22 mouse cellular contexts compared by ENCODE assay signal in genomic region chr1:51445161-51445853, GRCm38 (mm10). TPM values are rescaled to one million over a fixed set of nuclear protein-coding genes. Genes with fewer than 3 reads are reported as not detected.
DNase-seq lines count a peak whose midpoint lies in the region; ATAC-seq and TF ChIP-seq lines count a peak whose summit lies in the region.
"Had no signal": no experiment of that assay in that cellular context is flagged by ENCODE, and none has a peak within 500 bp of the region (broad histone marks: within the 10 kb centered on the region; RNA-seq: fewer than 3 reads in every experiment).

No protein-coding gene starts in this region.

- no peak overlapping the region for H3K4me2 ChIP-seq in midbrain, embryonic 15.5 days
- H3K4me2 ChIP-seq: embryonic facial prominence, embryonic 12.5 days; limb, embryonic 12.5 days; liver, embryonic 15.5 days; midbrain, embryonic 12.5 days had no signal

- no peaks in the 10 kb centered on the region for H3K27me3 ChIP-seq in kidney, adult 2 months (replicated peaks; ENCODE audit: control insufficient read depth, insufficient read depth, low read length)
- no peaks in the 10 kb centered on the region for H3K27me3 ChIP-seq in midbrain, embryonic 15.5 days (replicated peaks)
- H3K27me3 ChIP-seq in midbrain, embryonic 10.5 days (ENCODE audit: low read depth, poor library complexity, severe bottlenecking), result no peaks in the 10 kb centered on the region
- H3K27me3 ChIP-seq: embryonic facial prominence, embryonic 12.5 days; hindbrain, embryonic 15.5 days; limb, embryonic 12.5 days; liver, embryonic 15.5 days; midbrain, embryonic 12.5 days had no signal

- WGBS in kidney, adult 2 months, result 41% methylated on average over 5 of the region's 5 CpGs
- WGBS in midbrain, embryonic 15.5 days, result 45% methylated on average over 5 of the region's 5 CpGs
- 48% methylated on average over 5 of the region's 5 CpGs for WGBS in midbrain, embryonic 10.5 days

- H3K4me1 ChIP-seq in kidney, adult 2 months (ENCODE audit: control insufficient read depth, insufficient read depth, low read length), result peaks cover 4% of the 10 kb centered on the region; the same call in 1 of the 2 replicates
- H3K4me1 ChIP-seq in midbrain, embryonic 15.5 days, result peaks cover 7% of the 10 kb centered on the region; the same call in 1 of the 2 replicates
- H3K4me1 ChIP-seq in midbrain, embryonic 10.5 days, result peaks cover 12% of the 10 kb centered on the region
- H3K4me1 ChIP-seq: embryonic facial prominence, embryonic 12.5 days; heart, embryonic 10.5 days; liver, embryonic 15.5 days; midbrain, embryonic 12.5 days had no signal

- no peaks in the 10 kb centered on the region for H3K36me3 ChIP-seq in kidney, adult 2 months (ENCODE audit: control insufficient read depth, insufficient read depth, low read length)
- H3K36me3 ChIP-seq in midbrain, embryonic 15.5 days (replicated peaks), result no peaks in the 10 kb centered on the region
- H3K36me3 ChIP-seq in midbrain, embryonic 10.5 days, result no peaks in the 10 kb centered on the region
- H3K36me3 ChIP-seq: embryonic facial prominence, embryonic 12.5 days; G1E; heart, embryonic 10.5 days; hindbrain, embryonic 15.5 days; limb, embryonic 12.5 days; liver, embryonic 15.5 days; midbrain, embryonic 12.5 days had no signal

- no peak for TF ChIP-seq POLR2A in kidney, adult 2 months (IDR thresholded peaks at IDR 0.05; ENCODE audit: low read depth, low read length)

- H3K9ac ChIP-seq in midbrain, embryonic 15.5 days, result no peak overlapping the region
- H3K9ac ChIP-seq: embryonic facial prominence, embryonic 12.5 days; hindbrain, embryonic 15.5 days; limb, embryonic 12.5 days; liver, embryonic 15.5 days; midbrain, embryonic 12.5 days had no signal

- no peak overlapping the region for H3K4me3 ChIP-seq in kidney, adult 2 months (ENCODE audit: insufficient read depth, low read depth, low read length)
- H3K4me3 ChIP-seq in midbrain, embryonic 15.5 days, result no peak overlapping the region
- H3K4me3 ChIP-seq in midbrain, embryonic 10.5 days, result no peak overlapping the region
- H3K4me3 ChIP-seq: embryonic facial prominence, embryonic 12.5 days; erythroblast, embryonic 14.5 days; heart, embryonic 10.5 days; hindbrain, embryonic 15.5 days; limb, embryonic 12.5 days; liver, embryonic 15.5 days; midbrain, embryonic 12.5 days had no signal

- no peak for TF ChIP-seq CTCF in kidney, adult 2 months (conservative IDR thresholded peaks at IDR 0.05; ENCODE audit: insufficient read depth, insufficient read length, low read depth, low read length)

- peak overlapping the region; percentile 80 for H3K27ac ChIP-seq in kidney, adult 2 months (ENCODE audit: insufficient read depth, low read depth, low read length)
- 0 out of 2 replicates have a peak overlapping the region, but pooled peaks have one; percentile 42 for H3K27ac ChIP-seq in midbrain, embryonic 15.5 days
- H3K27ac ChIP-seq in midbrain, embryonic 10.5 days (replicated peaks), result no peak overlapping the region
- H3K27ac ChIP-seq: embryonic facial prominence, embryonic 12.5 days; heart, embryonic 10.5 days; hindbrain, embryonic 15.5 days; limb, embryonic 12.5 days; liver, embryonic 15.5 days; macrophage; midbrain, embryonic 12.5 days had no signal

- ATAC-seq in cerebellum, adult (ENCODE audit: insufficient number of reproducible peaks, low FRiP score, low TSS enrichment), result 0 out of 2 replicates have a peak, but pooled peaks have one; percentile 31
- ATAC-seq in midbrain, embryonic 15.5 days (replicated peaks), result 0 out of 2 replicates have a peak, but pooled peaks have one; percentile 30
- ATAC-seq: activated CD4-positive, CD25-positive, alpha-beta regulatory T cell, adult 4 months; CD4-positive, CD25-positive, alpha-beta regulatory T cell, adult 4 months; forebrain, embryonic 14.5 days; intestine, postnatal 0 days had no signal

- no peaks in the 10 kb centered on the region for H3K9me3 ChIP-seq in midbrain, embryonic 15.5 days
- no peaks in the 10 kb centered on the region for H3K9me3 ChIP-seq in midbrain, embryonic 10.5 days (replicated peaks)
- H3K9me3 ChIP-seq: embryonic facial prominence, embryonic 12.5 days; G1E; heart, embryonic 10.5 days; hindbrain, embryonic 15.5 days; limb, embryonic 12.5 days; liver, embryonic 15.5 days; midbrain, embryonic 12.5 days had no signal

- no peak for DNase-seq in cerebellum, adult 9-11 months
- DNase-seq in kidney, adult 2 months, result peak; percentile 51
- no peak for DNase-seq in kidney, postnatal 4 days
- no peak for DNase-seq in midbrain, embryonic 10.5 days (ENCODE audit: low spot score)
- no peak for DNase-seq in thymus, postnatal 4 days
- no peak for DNase-seq in heart, adult 18-20 months
- DNase-seq: gastrocnemius, postnatal 25 days had no signal

RNA-seq across cellular contexts. Expression of gene Nabp1, which starts 32.9 kb away (rescaled TPM):
- polyA plus RNA-seq in kidney, adult 2 months (2012; rRNA removed), result 28.6 and 33.1 TPM in 2 replicates
- 8.9 and 9.2 TPM in 2 replicates for polyA plus RNA-seq in midbrain, embryonic 15.5 days (2015; fragmentation: Nextera tagmentation; extraction: Ambion mirVana)
- polyA plus RNA-seq in midbrain, embryonic 10.5 days (2016; fragmentation: Nextera tagmentation; extraction: Ambion mirVana), result 7.3 and 7.8 TPM in 2 replicates
- total RNA-seq in heart, adult 18-20 months (2021), result 10 to 100 TPM; 44.2 to 48.5 TPM
